Mouse (Mus musculus) erythroblast, embryonic 14.5 days (primary cell): ENCODE data around the gene Fam13c.

ENCODE experiments used
- GATA1 ChIP-seq: IDR thresholded peaks from 2 replicates; pipeline ENCODE4 v1.6.1; 2012; ENCODE audit warnings: low read length, inconsistent platforms, mixed read lengths
- TAL1 ChIP-seq: IDR thresholded peaks from 3 replicates; pipeline ENCODE4 v1.6.1; 2012; ENCODE audit warnings: low read length, inconsistent platforms, mixed read lengths

- TF ChIP-seq TAL1 (no peak), GATA1 (no peak)
Measured at GRCm38 (mm10) chr10:70484568-70485286, 44.4 kb downstream of the Fam13c start.
